Mouse (Mus musculus): ENCODE data around the gene Tnfrsf12a.

Gene Tnfrsf12a

DNA sequence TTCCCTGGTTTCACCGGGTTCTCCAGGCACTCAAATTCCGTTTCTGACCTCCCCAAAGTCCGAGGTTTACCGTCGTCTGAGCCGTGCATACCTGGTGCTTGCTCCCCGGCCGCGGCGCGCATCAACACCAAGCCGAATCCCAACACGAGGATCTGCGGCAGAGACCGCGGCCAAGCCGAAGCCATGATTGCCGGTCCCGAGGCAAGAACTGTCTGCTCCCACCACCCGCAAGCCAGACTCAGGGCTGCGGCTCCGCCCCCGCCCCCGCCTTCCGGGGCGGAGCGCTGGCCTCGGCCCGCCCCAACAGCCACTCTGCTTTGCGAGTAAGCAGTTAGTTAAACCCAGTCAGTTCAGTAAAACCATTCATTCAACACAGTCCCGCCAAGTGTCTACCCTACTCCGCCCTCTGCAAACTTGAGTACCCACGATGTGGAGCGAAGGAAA lies at the start of gene Tnfrsf12a:
TSS of gene Tnfrsf12a (minus strand) at position 233 of the 444 bp plus-strand sequence.
- peak; percentile 80 for DNase-seq (ENCODE audit: low read depth)

DNA sequence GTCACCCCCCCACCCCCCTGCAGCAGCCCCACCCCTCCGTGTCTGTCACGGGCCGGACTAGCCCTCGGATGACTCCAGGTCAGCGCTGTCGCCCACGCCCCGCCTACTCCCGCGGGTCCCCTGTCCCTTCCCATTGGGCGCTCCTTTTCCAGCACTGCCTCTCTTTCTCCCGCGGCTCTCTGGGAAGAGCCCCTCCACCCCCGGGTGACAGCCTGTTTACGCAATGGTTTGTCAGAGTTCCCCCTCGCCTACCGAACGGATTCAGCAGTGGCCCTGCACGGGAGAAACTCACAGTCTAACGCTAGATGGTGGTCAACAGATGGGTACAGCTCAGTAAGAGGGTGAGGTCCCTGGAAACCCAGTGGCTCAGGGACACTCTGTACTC lies 49.5 kb upstream of the Tnfrsf12a start:
- DNase-seq (ENCODE audit: low read depth), result no peak

- DNase-seq (ENCODE audit: low read depth), result peak; percentile 66
Observed at GRCm38 (mm10) chr17:23725999-23726757, 48.9 kb upstream of the Tnfrsf12a start, which contains the start of gene Pkmyt1. Pkmyt1 (plus strand) TSS chr17:23726336.

DNA sequence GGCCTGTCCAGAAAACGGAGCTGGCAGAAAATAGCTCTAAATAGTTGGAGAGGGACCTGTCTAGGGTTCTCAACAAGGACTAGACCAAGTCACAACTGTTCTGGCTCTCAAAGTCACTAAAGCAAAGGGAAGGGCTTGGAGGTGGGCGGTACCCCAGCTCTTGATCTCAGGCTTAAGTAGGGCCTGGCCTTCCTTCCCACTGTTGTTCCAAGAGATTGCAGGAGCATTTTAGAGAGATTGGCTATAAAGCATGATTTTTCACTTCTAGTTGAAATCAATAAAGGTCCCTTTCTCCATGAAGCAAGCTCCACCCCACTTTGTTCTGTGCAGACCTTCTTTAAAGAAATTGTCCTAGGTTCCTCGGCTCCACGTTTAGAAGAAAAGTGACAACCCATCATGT lies 48.2 kb upstream of the Tnfrsf12a start:
- no peak for DNase-seq (ENCODE audit: low read depth)

GRCm38 (mm10) chr17:23722376-23723125 lies 45.3 kb upstream of the Tnfrsf12a start, which contains the start of gene 1520401A03Rik:
1520401A03Rik (minus strand) TSS chr17:23722783.
- no peak for DNase-seq (ENCODE audit: low read depth)

- no peak for DNase-seq (ENCODE audit: low read depth)
Observed at GRCm38 (mm10) chr17:23721886-23722285, 44.6 kb upstream of the Tnfrsf12a start.

GRCm38 (mm10) chr17:23719455-23719854 lies 42.2 kb upstream of the Tnfrsf12a start:
- DNase-seq (ENCODE audit: low read depth), result no peak

- no peak for DNase-seq (ENCODE audit: low read depth)
Observed at GRCm38 (mm10) chr17:23717003-23717402, 39.7 kb upstream of the Tnfrsf12a start.

DNA sequence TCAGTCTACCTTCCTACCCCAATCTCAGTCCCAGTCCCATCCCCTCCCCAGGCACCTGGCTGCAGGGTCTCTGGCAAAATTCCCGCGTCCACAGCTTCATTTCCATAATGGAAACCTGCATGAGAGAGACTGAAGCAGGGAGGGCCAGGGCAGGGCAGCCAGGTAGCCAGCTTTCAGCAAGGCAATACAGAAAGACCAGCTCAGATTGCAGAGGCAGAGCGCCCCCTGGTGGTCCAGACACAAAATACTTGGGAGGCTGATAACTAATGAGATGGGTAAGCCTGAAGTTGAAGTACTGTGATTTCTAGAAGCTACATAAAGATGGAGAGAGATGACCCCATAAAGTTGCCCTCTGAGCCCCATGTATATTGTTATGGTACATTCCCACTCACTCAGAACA lies 28.9 kb upstream of the Tnfrsf12a start:
- DNase-seq (ENCODE audit: low read depth), result peak; percentile 29

GRCm38 (mm10) chr17:23705525-23706104 lies 28.3 kb upstream of the Tnfrsf12a start:
- no peak for DNase-seq (ENCODE audit: low read depth)

DNA sequence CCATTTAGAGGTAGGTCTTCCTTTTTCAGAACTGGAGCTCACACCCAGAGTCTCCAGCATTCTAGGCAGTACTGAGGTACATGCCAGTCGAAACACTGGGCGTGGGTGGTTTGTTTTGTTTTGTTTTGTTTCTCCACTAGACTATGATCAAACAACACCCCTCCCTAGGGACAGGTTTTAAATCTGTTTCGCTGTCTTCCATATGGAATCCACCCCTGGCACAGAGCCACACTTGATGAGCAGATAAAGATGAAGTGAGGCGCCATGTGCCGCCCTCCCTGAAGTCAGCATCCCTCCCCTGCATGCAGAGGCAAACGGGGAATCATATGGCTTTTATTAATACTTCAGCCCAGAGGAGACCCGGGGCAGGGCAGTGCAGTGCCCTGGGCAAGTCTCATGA lies 27.5 kb upstream of the Tnfrsf12a start:
- no peak for DNase-seq (ENCODE audit: low read depth)

DNA sequence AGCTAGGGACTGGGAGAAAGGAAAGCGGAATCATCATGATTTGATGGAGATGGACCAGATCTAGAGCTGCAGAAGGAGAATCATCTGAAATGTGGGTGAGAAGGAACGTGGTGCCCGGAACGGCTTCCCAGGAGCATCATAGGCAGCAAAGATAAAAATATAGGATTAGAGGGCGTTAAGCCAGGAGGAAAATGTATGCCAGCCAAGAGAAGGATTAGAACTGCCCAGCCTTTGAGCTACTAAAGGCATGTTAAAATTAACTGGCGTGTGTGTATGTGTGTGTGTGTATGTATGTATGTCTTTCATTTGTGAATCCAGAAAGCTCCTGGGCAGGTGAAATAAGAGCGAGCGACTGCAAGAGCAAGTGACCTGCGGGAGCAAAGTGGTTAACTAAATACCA lies 26.0 kb upstream of the Tnfrsf12a start:
- DNase-seq (ENCODE audit: low read depth), result no peak

- peak; percentile 81 for DNase-seq (ENCODE audit: low read depth)
Observed at GRCm38 (mm10) chr17:23700079-23700478, 22.8 kb upstream of the Tnfrsf12a start.

GRCm38 (mm10) chr17:23699131-23700077 lies 22.1 kb upstream of the Tnfrsf12a start:
- DNase-seq (ENCODE audit: low read depth), result no peak

DNA sequence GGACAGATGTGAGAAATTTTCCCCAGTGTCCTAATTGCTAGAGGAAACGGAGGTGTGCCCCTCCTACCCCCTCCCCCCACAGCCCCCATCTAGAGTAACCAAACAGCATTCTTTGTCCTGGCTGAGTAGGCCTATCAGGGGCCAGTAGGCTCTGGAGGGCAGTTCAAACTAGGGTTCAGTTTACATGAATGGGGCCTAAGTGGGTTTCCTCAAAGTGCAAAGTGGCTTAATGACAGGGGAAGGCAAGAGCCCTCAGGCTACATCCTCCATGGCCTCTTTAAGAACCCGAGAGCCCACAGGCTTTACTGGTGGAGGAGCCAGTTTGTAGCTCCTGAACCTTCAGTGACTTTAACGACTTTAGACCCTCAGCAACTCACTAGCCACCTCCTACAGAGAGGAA lies 18.5 kb upstream of the Tnfrsf12a start:
- DNase-seq (ENCODE audit: low read depth), result no peak

DNA sequence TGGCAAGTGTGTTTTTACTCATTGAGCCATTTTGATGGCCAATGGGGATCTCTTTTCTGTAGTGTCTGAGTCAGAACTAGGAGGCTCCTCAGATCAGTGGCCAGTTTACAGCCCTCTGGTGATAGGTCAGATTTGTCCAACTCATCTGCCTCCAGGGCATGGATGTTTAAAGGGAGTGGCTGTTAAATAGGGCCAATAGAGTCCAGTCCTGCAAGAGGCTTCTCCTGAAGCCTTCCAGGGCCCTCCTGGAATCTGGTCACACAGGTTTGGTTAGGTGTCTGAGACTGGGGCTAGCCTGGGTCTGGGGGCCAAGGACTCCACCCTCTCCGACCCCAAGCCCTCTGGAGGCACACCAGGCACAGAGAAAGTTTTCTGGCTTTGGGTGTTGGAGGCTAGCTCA lies 17.2 kb upstream of the Tnfrsf12a start:
- DNase-seq (ENCODE audit: low read depth), result no peak

- no peak for DNase-seq (ENCODE audit: low read depth)
Observed at GRCm38 (mm10) chr17:23683856-23684672, 6.8 kb upstream of the Tnfrsf12a start, which contains the start of gene Cldn9. Cldn9 (minus strand) TSS chr17:23684026.

DNA sequence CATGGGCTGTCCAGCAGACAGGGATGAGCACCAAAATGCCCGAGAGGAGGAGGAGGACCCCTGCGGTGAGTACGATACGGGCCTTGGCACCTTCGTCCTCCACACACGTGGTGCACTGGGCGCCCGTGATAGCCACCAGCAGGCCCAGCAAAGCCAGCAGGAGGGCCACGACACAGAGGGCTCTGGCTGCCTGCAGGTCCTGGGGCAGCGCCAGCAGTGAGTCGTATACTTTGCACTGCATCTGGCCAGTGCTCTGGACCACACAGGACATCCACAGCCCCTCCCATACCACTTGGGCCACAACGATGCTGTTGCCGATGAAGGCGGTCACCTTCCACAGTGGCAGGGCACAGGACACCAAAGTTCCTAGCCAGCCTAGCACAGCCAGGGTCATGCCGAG lies 6.0 kb upstream of the Tnfrsf12a start:
- DNase-seq (ENCODE audit: low read depth), result no peak

DNA sequence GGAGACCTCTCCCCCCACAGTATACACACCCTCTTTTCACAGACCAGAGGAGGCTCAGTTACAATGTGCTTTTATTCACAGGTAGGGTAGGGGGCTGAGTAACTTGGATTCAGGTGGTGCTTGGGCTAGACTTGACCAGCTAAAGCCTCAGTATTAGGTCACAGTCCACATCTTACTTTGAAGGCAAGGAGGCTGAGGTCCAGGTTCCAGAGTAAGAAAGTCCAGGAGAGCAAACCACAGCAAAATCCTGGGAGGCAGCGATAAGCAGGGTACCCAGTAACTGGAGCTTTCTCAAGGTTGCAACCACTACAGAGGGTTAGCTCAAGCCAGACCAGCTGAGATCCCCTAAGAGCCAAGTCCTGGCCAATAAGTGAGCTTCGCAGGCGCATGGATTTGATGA lies 5.3 kb upstream of the Tnfrsf12a start:
- DNase-seq (ENCODE audit: low read depth), result no peak

- no peak for DNase-seq (ENCODE audit: low read depth)
Observed at GRCm38 (mm10) chr17:23682092-23682491, 4.8 kb upstream of the Tnfrsf12a start.

- no peak for DNase-seq (ENCODE audit: low read depth)
Observed at GRCm38 (mm10) chr17:23681086-23681485, 3.8 kb upstream of the Tnfrsf12a start.

Data from fibroblast of lung, adult 2 months (primary cell).